Mouse (Mus musculus): ENCODE results near the gene Cd70. TPM values are rescaled to one million over a fixed set of nuclear protein-coding genes. Genes with fewer than 3 reads are reported as not detected.

Cd70 gene
- total RNA-seq, 2 experiments from 2014 or later: 0.48 TPM; not detected in 1

DNA sequence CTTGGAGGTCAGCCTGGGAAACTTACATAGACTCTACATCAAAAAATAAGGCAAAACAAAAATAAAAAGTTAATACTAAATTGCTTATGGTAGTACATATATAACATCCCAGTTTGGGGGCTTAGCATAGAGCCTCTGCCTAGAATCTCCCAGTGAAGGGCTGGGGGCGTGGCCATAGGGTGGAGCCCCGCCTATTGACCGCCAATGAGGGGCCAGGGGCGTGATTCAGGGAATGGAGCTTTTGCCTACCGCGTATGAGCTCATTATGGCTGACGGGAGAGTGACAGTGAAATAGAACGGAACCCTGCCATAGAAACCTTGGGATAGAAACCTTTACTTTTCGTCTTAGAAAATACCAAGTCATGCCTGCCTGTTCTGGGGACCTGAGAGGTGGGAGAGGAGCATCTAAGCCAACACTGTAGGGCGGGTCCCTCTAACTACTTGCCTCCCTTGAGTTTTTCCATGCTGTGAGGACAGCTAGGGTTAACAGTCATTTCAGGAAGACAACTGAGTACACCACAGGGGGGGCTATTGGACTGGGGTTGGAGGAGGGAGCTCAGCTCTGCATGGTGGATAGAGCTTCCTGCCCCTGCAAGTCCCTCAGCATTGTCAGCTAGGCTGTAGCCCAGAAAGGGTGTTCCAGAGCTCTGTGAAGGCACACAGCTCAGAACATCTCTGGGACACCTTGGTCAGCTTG, 49.8 kb downstream of the Cd70 start:
- no peak for DNase-seq (ENCODE audit: low spot score in 2 of 2)

DNA sequence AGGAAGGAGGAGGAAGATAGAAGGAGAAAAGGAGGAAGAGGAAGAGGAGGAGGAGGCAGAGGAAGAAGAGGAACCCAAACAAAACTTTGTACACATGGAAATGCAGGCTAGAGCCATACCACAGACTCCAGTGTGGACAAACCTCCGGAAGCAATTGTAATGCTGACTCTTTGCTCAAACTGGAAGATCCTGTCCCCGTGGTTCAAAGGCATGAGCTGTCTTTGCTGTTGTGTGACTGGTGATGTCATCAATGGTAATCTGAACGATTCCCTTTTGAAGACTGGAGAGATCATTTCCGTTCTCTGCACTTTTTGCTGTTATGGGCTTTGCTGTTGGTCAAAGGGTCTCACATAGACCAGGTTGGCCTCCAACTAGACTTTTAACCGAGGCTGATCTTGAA, 51.3 kb downstream of the Cd70 start:
- no peak for DNase-seq (ENCODE audit: low spot score in 2 of 2)

DNA sequence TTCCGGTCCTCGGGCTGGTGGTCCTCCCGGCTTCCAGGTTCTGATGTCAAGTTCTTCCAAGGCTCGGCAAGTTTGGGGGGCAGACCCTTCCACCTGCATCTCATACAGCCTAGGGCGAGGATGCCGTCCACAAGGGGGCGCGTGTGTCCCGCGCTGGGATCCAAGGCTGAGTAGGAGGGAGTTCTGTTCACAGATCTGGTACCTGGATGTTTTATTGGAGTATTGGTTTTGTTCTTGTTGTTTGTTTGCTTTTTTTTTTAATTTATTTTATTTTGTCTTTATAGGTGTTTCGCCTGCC, 53.0 kb downstream of the Cd70 start:
- DNase-seq (ENCODE audit: low spot score in 2 of 2): peak; percentile 80 to 83

Other genes starting within 250 kb of the Cd70 start
- gene Mllt1, start 214.4 kb downstream of the Cd70 start, total RNA-seq (2021): 10 to 100 TPM; 59.6 to 64.8 TPM
- not detected for gene Acer1, start 167.7 kb downstream of the Cd70 start, total RNA-seq (2021)
- gene Clpp, start 159.5 kb downstream of the Cd70 start, total RNA-seq (2021): 10 to 100 TPM; 56.1 to 58.3 TPM
- 10 to 100 TPM; 18.2 to 22.3 TPM for gene Alkbh7, start 152.4 kb downstream of the Cd70 start, total RNA-seq (2021)
- gene Pspn, start 149.8 kb downstream of the Cd70 start, total RNA-seq (2021): not detected
- 10 to 100 TPM; 51.0 to 56.0 TPM for gene Gtf2f1, start 138.5 kb downstream of the Cd70 start, total RNA-seq (2021)
- under 1 TPM in 1 of 2 experiments, not detected in 1; 0.28 TPM for gene Gm17949, start 138.3 kb downstream of the Cd70 start, total RNA-seq (2021)
- gene Khsrp, start 118.3 kb downstream of the Cd70 start, total RNA-seq (2021): 100 to 1,000 TPM; 104 to 111 TPM
- gene Slc25a41, start 108.1 kb downstream of the Cd70 start, total RNA-seq (2021): not detected
- gene Crb3, start 90.7 kb downstream of the Cd70 start, total RNA-seq (2021): 1 to 10 TPM in 1 of 2 experiments, under 1 TPM in 1; 0.79 to 1.6 TPM
- 100 to 1,000 TPM; 338 to 358 TPM for gene Slc25a23, start 89.9 kb downstream of the Cd70 start, total RNA-seq (2021)
- gene Dennd1c, start 71.3 kb downstream of the Cd70 start, total RNA-seq (2021): 1 to 10 TPM; 1.4 to 2.9 TPM
- 100 to 1,000 TPM; 714 to 754 TPM for gene Tubb4a, start 62.0 kb downstream of the Cd70 start, total RNA-seq (2021)
- under 1 TPM; 0.50 to 0.60 TPM for gene Tnfsf9, start 44.5 kb downstream of the Cd70 start, total RNA-seq (2021)
- gene Tnfsf14, start 44.4 kb upstream of the Cd70 start, total RNA-seq (2021): not detected
- 1 to 10 TPM; 1.6 to 4.2 TPM for gene C3, start 78.4 kb upstream of the Cd70 start, total RNA-seq (2021)
- 10 to 100 TPM; 18.0 to 20.5 TPM for gene Gpr108, start 98.7 kb upstream of the Cd70 start, total RNA-seq (2021)
- 10 to 100 TPM in 1 of 2 experiments, 1 to 10 TPM in 1; 9.1 to 10.3 TPM for gene Trip10, start 99.7 kb upstream of the Cd70 start, total RNA-seq (2021)
- gene Vav1, start 129.3 kb upstream of the Cd70 start, total RNA-seq (2021): 1 to 10 TPM; 5.0 to 5.3 TPM
- 1 to 10 TPM; 4.0 to 8.6 TPM for gene Adgre1, start 208.9 kb upstream of the Cd70 start, total RNA-seq (2021)